ENCODE assay signal across 8 mouse cellular contexts in the genomic region with DNA sequence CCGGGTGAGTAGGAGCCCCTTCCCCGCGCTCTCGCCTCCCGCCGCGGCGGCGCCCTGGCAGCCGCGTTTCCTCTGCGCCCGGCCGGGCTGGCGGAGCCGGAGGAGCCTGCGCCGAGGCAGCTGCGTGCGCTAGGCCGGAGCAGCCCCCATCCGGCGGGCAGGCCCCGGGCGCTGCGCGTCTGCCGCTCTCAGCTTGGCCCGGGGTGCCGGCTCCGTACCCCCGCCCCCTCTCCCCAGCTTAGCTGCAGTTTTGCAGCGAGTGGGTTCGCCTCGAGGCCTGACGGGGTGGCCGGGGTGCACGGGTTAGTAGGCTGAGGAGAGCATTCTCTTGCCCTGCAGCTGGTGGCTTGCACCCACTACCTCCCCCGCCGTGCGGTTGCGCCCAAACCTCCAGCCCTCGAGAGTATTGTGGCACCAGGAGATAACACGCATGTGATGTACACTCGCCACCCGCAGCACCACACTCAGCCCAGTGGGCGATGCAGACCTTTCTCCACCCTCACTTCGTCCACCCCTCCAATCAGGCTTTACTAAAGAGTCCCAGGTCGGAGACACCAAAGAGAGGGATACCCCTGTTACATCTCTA. TPM values are rescaled to one million over a fixed set of nuclear protein-coding genes. Genes with fewer than 3 reads are reported as not detected.
A peak's percentile ranks its signal among the peaks of the same experiment; 100 is the strongest.
DNase-seq lines count a peak whose midpoint lies in the region; ATAC-seq and TF ChIP-seq lines count a peak whose summit lies in the region.

No protein-coding gene starts in this region.

- peak overlapping the region; percentile 98 for H3K9ac ChIP-seq in heart, embryonic 13.5 days
- H3K9ac ChIP-seq in liver, embryonic 15.5 days = peak overlapping the region; percentile 93

- no peaks in the 10 kb centered on the region for H3K36me3 ChIP-seq in forebrain, embryonic 10.5 days (replicated peaks)
- no peaks in the 10 kb centered on the region for H3K36me3 ChIP-seq in heart, embryonic 13.5 days
- H3K36me3 ChIP-seq in liver, embryonic 15.5 days (replicated peaks) = no peaks in the 10 kb centered on the region
- no peaks in the 10 kb centered on the region for H3K36me3 ChIP-seq in testis, adult 2 months (ENCODE audit: control insufficient read depth, insufficient read depth, low read length)

- ATAC-seq in heart, embryonic 13.5 days (ENCODE audit: extremely low read depth, insufficient number of reproducible peaks, low FRiP score, low TSS enrichment) = peak; percentile 40; the same call in 1 of the 2 replicates
- peak; percentile 52 for ATAC-seq in liver, embryonic 15.5 days (ENCODE audit: insufficient read depth)

- TF ChIP-seq POLR2A in testis, adult 2 months (IDR thresholded peaks at IDR 0.05; ENCODE audit: control insufficient read depth, low read depth, low read length) = no peak

- peaks cover 40% of the 10 kb centered on the region for H3K4me1 ChIP-seq in forebrain, embryonic 10.5 days
- H3K4me1 ChIP-seq in heart, embryonic 13.5 days = peaks cover 32% of the 10 kb centered on the region
- H3K4me1 ChIP-seq in liver, embryonic 15.5 days (replicated peaks) = peaks cover 63% of the 10 kb centered on the region
- H3K4me1 ChIP-seq in testis, adult 2 months (ENCODE audit: control insufficient read depth, insufficient read depth, low read length) = peaks cover 8% of the 10 kb centered on the region

- no peak for TF ChIP-seq CTCF in testis, adult 2 months (IDR thresholded peaks at IDR 0.05; ENCODE audit: control insufficient read depth, insufficient read depth, insufficient replicate concordance, low read depth, low read length)

- H3K27ac ChIP-seq in forebrain, embryonic 10.5 days = peak overlapping the region; percentile 98
- H3K27ac ChIP-seq in heart, embryonic 13.5 days (replicated peaks) = peak overlapping the region; percentile 94
- H3K27ac ChIP-seq in liver, embryonic 15.5 days (replicated peaks) = peak overlapping the region; percentile 94
- peak overlapping the region; percentile 93 for H3K27ac ChIP-seq in testis, adult 2 months (ENCODE audit: control insufficient read depth, insufficient read depth, low read depth, low read length)

- WGBS in forebrain, embryonic 10.5 days = under 1% methylated on average over 49 of the region's 49 CpGs
- under 1% methylated on average over 48 of the region's 49 CpGs for WGBS in heart, embryonic 13.5 days
- under 1% methylated on average over 37 of the region's 49 CpGs for WGBS in liver, embryonic 15.5 days (ENCODE audit: insufficient replicate concordance)

- H3K27me3 ChIP-seq in forebrain, embryonic 10.5 days (ENCODE audit: poor library complexity, severe bottlenecking) = no peaks in the 10 kb centered on the region
- H3K27me3 ChIP-seq in heart, embryonic 13.5 days (replicated peaks) = no peaks in the 10 kb centered on the region
- H3K27me3 ChIP-seq in liver, embryonic 15.5 days = no peaks in the 10 kb centered on the region
- H3K27me3 ChIP-seq in testis, adult 2 months (ENCODE audit: control insufficient read depth, insufficient read depth, low read length) = no peaks in the 10 kb centered on the region

- peak overlapping the region; percentile 97 for H3K4me3 ChIP-seq in forebrain, embryonic 10.5 days
- peak overlapping the region; percentile 97 for H3K4me3 ChIP-seq in heart, embryonic 13.5 days
- H3K4me3 ChIP-seq in liver, embryonic 15.5 days (replicated peaks) = peak overlapping the region; percentile 88
- peak overlapping the region; percentile 91 for H3K4me3 ChIP-seq in testis, adult 2 months (ENCODE audit: control insufficient read depth, low read depth, low read length)

- H3K9me3 ChIP-seq in forebrain, embryonic 10.5 days = no peaks in the 10 kb centered on the region
- no peaks in the 10 kb centered on the region for H3K9me3 ChIP-seq in heart, embryonic 13.5 days
- no peaks in the 10 kb centered on the region for H3K9me3 ChIP-seq in liver, embryonic 15.5 days (replicated peaks)

- peak overlapping the region; percentile 97 for H3K4me2 ChIP-seq in heart, embryonic 13.5 days
- H3K4me2 ChIP-seq in liver, embryonic 15.5 days = peak overlapping the region; percentile 99

- DNase-seq in CD4-positive helper T cell, adult 2 months (ENCODE audit: low read depth, low spot score) = peak; percentile 76
- DNase-seq in adrenal gland, postnatal 14 days = peak; percentile 75
- DNase-seq in forebrain, embryonic 10.5 days (ENCODE audit: extremely low spot score, low spot score) = peak; percentile 58
- peak; percentile 21 to 63 for DNase-seq in kidney, postnatal 25 days
- peak; percentile 66 to 68 for DNase-seq in natural killer cell, adult 2 months (ENCODE audit: low spot score in 2 of 2)

RNA-seq across cellular contexts. Expression of gene Zfp652, which starts 0.8 kb away (rescaled TPM):
- total RNA-seq in adrenal gland, postnatal 14 days (2021) = 42.9 and 43.6 TPM in 2 replicates
- polyA plus RNA-seq in forebrain, embryonic 10.5 days (2016; fragmentation: Nextera tagmentation; extraction: Ambion mirVana) = 16.5 and 18.7 TPM in 2 replicates
- 10.0 and 13.0 TPM in 2 replicates for polyA plus RNA-seq in heart, embryonic 13.5 days (2015; fragmentation: Nextera tagmentation; extraction: Ambion mirVana)
- polyA plus RNA-seq in liver, embryonic 15.5 days (2015; fragmentation: Nextera tagmentation; extraction: Ambion mirVana) = 5.5 and 6.2 TPM in 2 replicates
- polyA plus RNA-seq in testis, adult 2 months (2012; rRNA removed) = 11.2 and 11.8 TPM in 2 replicates

RNA-seq across cellular contexts. Expression of gene B130006D01Rik, which starts 10.1 kb away (rescaled TPM):
- 0.82 and 1.2 TPM in 2 replicates for total RNA-seq in adrenal gland, postnatal 14 days (2021)
- 1.4 TPM in 2 replicates for polyA plus RNA-seq in forebrain, embryonic 10.5 days (2016; fragmentation: Nextera tagmentation; extraction: Ambion mirVana)
- 0.51 and 0.78 TPM in 2 replicates for polyA plus RNA-seq in heart, embryonic 13.5 days (2015; fragmentation: Nextera tagmentation; extraction: Ambion mirVana)
- polyA plus RNA-seq in liver, embryonic 15.5 days (2015; fragmentation: Nextera tagmentation; extraction: Ambion mirVana) = 0.28 and 0.29 TPM in 2 replicates
- polyA plus RNA-seq in testis, adult 2 months (2012; rRNA removed) = 0.08 and 0.09 TPM in 2 replicates

RNA-seq across cellular contexts. Expression of gene Phb, which starts 46.6 kb away (rescaled TPM):
- 332 and 338 TPM in 2 replicates for total RNA-seq in adrenal gland, postnatal 14 days (2021)
- 273 and 276 TPM in 2 replicates for polyA plus RNA-seq in forebrain, embryonic 10.5 days (2016; fragmentation: Nextera tagmentation; extraction: Ambion mirVana)
- polyA plus RNA-seq in heart, embryonic 13.5 days (2015; fragmentation: Nextera tagmentation; extraction: Ambion mirVana) = 241 and 267 TPM in 2 replicates
- polyA plus RNA-seq in liver, embryonic 15.5 days (2015; fragmentation: Nextera tagmentation; extraction: Ambion mirVana) = 113 and 129 TPM in 2 replicates
- 19.3 and 21.5 TPM in 2 replicates for polyA plus RNA-seq in testis, adult 2 months (2012; rRNA removed)

Comparison
In these comparisons a context has a peak if more than half of its experiments do, and no peak if none do; other contexts are left out.
1. Peak in every context shown above with its lines: DNase-seq, ATAC-seq, H3K4me3 ChIP-seq and H3K27ac ChIP-seq.